Mouse (Mus musculus): ENCODE results near the gene Elane. TPM values are rescaled to one million over a fixed set of nuclear protein-coding genes. Genes with fewer than 3 reads are reported as not detected.

Elane gene
- 0.25 and 0.96 TPM in 2 replicates for polyA plus RNA-seq (2015; fragmentation: Nextera tagmentation; extraction: Ambion mirVana)

- no peak within 1 kb of the TSS for H3K27ac ChIP-seq (replicated peaks)
- H3K27me3 ChIP-seq (replicated peaks) = peaks cover 37% of the 10 kb centered on the region
- no peak within 1 kb of the TSS for H3K9ac ChIP-seq
- no peak within 1 kb of the TSS for H3K4me3 ChIP-seq
- no peak within 1 kb of the TSS for H3K4me2 ChIP-seq
- H3K4me1 ChIP-seq = peaks cover 23% of the 10 kb centered on the region
- no peak for ATAC-seq (ENCODE audit: extremely low read depth, insufficient number of reproducible peaks, low FRiP score, low TSS enrichment)
- H3K36me3 ChIP-seq = no peaks in the 10 kb centered on the region
- no peaks in the 10 kb centered on the region for H3K9me3 ChIP-seq
- WGBS = 75% methylated on average over 6 of the region's 6 CpGs
Observed at GRCm38 (mm10) chr10:79886054-79886453, at the start of gene Elane. Elane (plus strand) TSS chr10:79886247.

DNA sequence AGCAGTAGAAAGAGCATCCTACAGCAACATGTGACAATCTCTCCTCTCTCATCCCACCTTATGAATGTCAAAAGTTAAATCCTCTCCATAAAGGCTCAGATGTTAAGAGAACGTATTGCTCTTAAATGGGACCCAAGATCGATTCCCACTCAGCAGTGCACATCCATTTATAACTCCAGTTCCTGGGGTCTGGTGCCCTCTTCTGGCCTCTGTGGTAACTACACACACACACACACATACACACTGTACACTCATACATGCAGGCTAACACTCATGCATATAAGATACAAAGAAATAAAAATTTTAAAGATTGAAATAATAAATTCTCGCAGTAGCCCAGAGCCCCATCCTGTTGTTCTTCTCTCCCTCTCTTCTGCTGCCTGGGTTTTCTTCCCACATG is 49.1 kb upstream of the Elane start:
- ATAC-seq (ENCODE audit: extremely low read depth, insufficient number of reproducible peaks, low FRiP score, low TSS enrichment) = no peak
- Histone ChIP-seq H3K9ac (no peak overlapping the region), H3K27ac (replicated peaks) (no peak overlapping the region), H3K4me3 (no peak overlapping the region), H3K36me3 (no peaks in the 10 kb centered on the region), H3K4me1 (peaks cover 18% of the 10 kb centered on the region), H3K9me3 (0 out of 2 replicates have a peak, but pooled peaks cover 4% of the 10 kb centered on the region), H3K27me3 (replicated peaks) (no peaks in the 10 kb centered on the region), H3K4me2 (no peak overlapping the region)
- WGBS = 91% methylated on average over 3 of the region's 3 CpGs

DNA sequence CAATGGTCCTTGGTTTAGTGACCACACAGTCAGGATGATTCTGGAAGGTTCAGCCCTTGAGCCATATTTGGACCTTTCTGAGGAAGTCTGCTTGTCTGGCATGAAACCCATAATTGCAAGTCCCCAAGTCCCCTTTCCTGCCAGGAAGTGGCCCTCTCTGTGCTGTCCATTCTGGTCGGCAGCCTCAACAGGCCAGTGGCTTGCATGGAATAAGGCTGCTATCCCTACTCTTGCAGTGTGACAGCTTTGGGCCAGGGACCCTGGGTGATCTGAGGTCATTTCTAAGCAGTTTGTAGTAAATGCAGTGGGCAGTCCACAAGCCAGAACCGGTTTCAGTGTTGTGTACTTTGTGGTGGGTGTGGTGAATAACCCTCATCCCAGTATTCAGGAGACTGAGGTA is 47.9 kb upstream of the Elane start:
- Histone ChIP-seq H3K9me3 (0 out of 2 replicates have a peak, but pooled peaks cover 4% of the 10 kb centered on the region), H3K4me3 (no peak overlapping the region), H3K4me2 (no peak overlapping the region), H3K27me3 (replicated peaks) (no peaks in the 10 kb centered on the region), H3K9ac (no peak overlapping the region), H3K4me1 (peaks cover 30% of the 10 kb centered on the region), H3K36me3 (no peaks in the 10 kb centered on the region), H3K27ac (replicated peaks) (no peak overlapping the region)
- ATAC-seq (ENCODE audit: extremely low read depth, insufficient number of reproducible peaks, low FRiP score, low TSS enrichment) = no peak
- WGBS = 44% methylated on average over 2 of the region's 2 CpGs

GRCm38 (mm10) chr10:79840091-79840490 is 46.0 kb upstream of the Elane start:
- H3K4me2 ChIP-seq = peak overlapping the region; percentile 89
- WGBS = 79% methylated on average over 3 of the region's 3 CpGs
- no peak for ATAC-seq (ENCODE audit: extremely low read depth, insufficient number of reproducible peaks, low FRiP score, low TSS enrichment)

DNA sequence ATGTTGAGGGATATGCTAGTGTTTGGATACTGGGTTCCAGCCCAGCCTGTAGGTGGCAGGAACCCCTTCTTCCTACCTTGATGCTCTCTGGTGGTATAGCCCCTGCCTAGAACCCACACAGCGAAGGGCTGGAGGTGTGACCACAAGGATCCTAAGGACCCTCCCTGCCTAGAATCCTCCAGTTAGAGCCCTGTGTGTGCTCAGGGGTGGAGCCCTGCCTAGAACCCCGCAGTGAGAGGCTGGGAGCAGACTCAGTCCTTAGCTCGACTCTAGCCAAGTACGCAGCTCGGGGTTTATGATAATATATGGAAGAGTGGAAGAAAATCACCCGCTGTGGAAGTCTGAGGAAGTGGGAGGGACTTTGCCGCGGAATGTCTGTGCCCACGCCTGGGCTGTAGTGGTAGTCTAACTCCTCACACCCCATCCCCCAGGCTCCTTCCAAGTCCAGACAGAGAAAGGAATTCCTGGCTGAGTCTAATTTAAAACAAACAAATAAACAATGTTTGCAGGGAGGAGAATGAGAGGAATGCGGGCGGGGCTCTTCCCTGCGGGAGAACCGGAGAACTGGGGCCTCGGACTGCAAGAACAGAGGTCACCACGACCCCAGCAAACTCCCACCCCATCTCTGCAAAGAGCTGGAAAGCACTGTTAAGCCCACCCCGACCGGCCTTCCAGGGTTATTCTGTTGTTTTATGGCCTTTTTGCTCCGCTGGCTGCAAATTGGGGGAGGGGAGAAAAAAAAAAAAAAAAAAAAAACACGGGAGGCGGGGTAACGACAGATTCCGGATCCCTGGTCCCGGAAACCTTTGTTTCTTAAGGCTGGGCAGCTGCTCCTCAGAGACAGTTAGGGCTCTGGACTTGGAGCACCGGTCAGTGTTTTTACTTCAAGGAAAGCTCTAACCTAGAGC is 45.1 kb upstream of the Elane start:
- no peaks in the 10 kb centered on the region for H3K36me3 ChIP-seq
- H3K4me1 ChIP-seq = peaks cover 34% of the 10 kb centered on the region
- peak overlapping the region; percentile 56 for H3K4me3 ChIP-seq
- H3K9me3 ChIP-seq = 0 out of 2 replicates have a peak, but pooled peaks cover 4% of the 10 kb centered on the region
- peak overlapping the region; percentile 90 for H3K27ac ChIP-seq (replicated peaks)
- peak overlapping the region; percentile 86 for H3K9ac ChIP-seq
- no peaks in the 10 kb centered on the region for H3K27me3 ChIP-seq (replicated peaks)
- H3K4me2 ChIP-seq = peak overlapping the region; percentile 89
- 1% methylated on average over 24 of the region's 24 CpGs for WGBS
- ATAC-seq (ENCODE audit: extremely low read depth, insufficient number of reproducible peaks, low FRiP score, low TSS enrichment) = peak; percentile 73

More at GRCm38 (mm10) chr10:79840091-79840490, 46.0 kb upstream of the Elane start:
- Histone ChIP-seq H3K4me1 (peaks cover 35% of the 10 kb centered on the region), H3K4me3 (peak overlapping the region; percentile 56; the same call in 1 of the 2 replicates), H3K9ac (peak overlapping the region; percentile 86; the same call in 1 of the 2 replicates), H3K9me3 (0 out of 2 replicates have a peak, but pooled peaks cover 4% of the 10 kb centered on the region), H3K36me3 (no peaks in the 10 kb centered on the region), H3K27ac (replicated peaks) (peak overlapping the region; percentile 90), H3K27me3 (replicated peaks) (no peaks in the 10 kb centered on the region)

GRCm38 (mm10) chr10:79842322-79842721 is 43.7 kb upstream of the Elane start:
- no peak overlapping the region for H3K4me3 ChIP-seq
- H3K36me3 ChIP-seq = no peaks in the 10 kb centered on the region
- no peak overlapping the region for H3K4me2 ChIP-seq
- WGBS = 67% methylated on average over 3 of the region's 3 CpGs
- no peaks in the 10 kb centered on the region for H3K9me3 ChIP-seq
- no peaks in the 10 kb centered on the region for H3K27me3 ChIP-seq (replicated peaks)
- H3K9ac ChIP-seq = no peak overlapping the region
- no peak for ATAC-seq (ENCODE audit: extremely low read depth, insufficient number of reproducible peaks, low FRiP score, low TSS enrichment)
- 0 out of 2 replicates have a peak overlapping the region, but pooled peaks have one; percentile 48 for H3K27ac ChIP-seq (replicated peaks)
- peaks cover 38% of the 10 kb centered on the region for H3K4me1 ChIP-seq

GRCm38 (mm10) chr10:79843476-79843875 is 42.6 kb upstream of the Elane start:
- 61% methylated on average over 6 of the region's 6 CpGs for WGBS
- Histone ChIP-seq H3K4me2 (no peak overlapping the region), H3K9ac (no peak overlapping the region)

DNA sequence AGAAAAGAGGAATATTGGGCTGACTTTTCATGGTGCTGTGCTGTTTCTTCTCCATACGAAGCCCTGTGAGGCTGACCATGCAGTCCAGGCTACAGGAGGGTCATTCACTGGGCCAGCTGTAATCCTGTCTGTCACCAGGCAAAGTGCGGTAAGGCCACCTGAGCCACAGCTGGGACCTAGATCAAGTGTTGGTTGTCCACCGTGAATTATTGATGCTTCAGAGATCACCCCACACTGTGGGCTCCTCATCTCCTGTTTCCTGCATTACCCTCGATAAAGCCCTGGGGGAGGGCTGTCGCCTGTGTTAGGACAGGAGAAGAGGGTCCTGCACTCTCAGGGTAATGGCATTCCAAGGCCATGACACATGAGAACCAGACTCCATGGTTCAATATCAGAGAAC is 39.5 kb upstream of the Elane start:
- WGBS = 47% methylated on average over 5 of the region's 5 CpGs
- H3K4me3 ChIP-seq = no peak overlapping the region
- H3K4me1 ChIP-seq = peaks cover 42% of the 10 kb centered on the region
- no peak overlapping the region for H3K4me2 ChIP-seq
- no peak overlapping the region for H3K27ac ChIP-seq (replicated peaks)
- no peak overlapping the region for H3K9ac ChIP-seq
- no peaks in the 10 kb centered on the region for H3K27me3 ChIP-seq (replicated peaks)
- H3K36me3 ChIP-seq = no peaks in the 10 kb centered on the region
- no peaks in the 10 kb centered on the region for H3K9me3 ChIP-seq
- ATAC-seq (ENCODE audit: extremely low read depth, insufficient number of reproducible peaks, low FRiP score, low TSS enrichment) = no peak

More at GRCm38 (mm10) chr10:79843476-79843875, 42.6 kb upstream of the Elane start:
- no peaks in the 10 kb centered on the region for H3K36me3 ChIP-seq
- no peak for ATAC-seq (ENCODE audit: extremely low read depth, insufficient number of reproducible peaks, low FRiP score, low TSS enrichment)
- no peak overlapping the region for H3K4me3 ChIP-seq
- H3K4me1 ChIP-seq = peaks cover 38% of the 10 kb centered on the region
- no peaks in the 10 kb centered on the region for H3K9me3 ChIP-seq
- no peak overlapping the region for H3K27ac ChIP-seq (replicated peaks)
- H3K27me3 ChIP-seq (replicated peaks) = no peaks in the 10 kb centered on the region

DNA sequence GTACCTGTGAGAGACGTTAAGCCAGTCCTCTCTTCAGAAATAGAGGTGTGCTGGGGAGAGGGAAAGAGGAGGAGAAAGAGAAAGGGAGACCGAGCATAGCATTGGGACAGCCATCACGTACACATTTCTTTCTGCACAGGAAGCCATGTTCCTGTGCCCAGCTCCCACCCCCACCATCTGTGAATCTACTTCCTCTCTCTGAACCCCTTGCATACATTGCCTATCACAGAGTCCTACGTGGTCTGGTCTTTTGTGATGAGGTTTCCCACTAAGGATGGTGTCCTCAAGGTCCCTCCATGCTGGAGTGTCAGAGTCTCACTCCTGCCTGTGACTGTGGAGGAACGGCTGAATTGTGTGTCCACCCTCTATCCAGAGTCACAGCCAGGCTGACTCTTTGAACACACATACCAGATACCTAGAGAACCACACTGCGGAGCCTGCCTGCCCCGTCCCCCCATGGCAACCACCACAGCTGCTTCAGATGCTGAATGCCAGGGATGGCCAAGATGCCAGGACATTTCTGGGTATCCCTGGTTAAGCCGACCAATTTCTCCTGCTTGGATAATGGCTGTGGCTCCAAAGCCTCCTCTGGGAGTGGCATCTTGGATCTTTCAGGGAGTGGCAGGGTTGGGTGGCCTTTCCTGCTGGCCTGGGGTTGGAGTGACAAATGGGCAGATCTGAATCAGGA is 36.0 kb upstream of the Elane start:
- Histone ChIP-seq H3K4me1 (peaks cover 38% of the 10 kb centered on the region), H3K27me3 (replicated peaks) (no peaks in the 10 kb centered on the region), H3K4me2 (no peak overlapping the region), H3K27ac (replicated peaks) (0 out of 2 replicates have a peak overlapping the region, but pooled peaks have one; percentile 20), H3K9me3 (no peaks in the 10 kb centered on the region), H3K4me3 (no peak overlapping the region), H3K9ac (no peak overlapping the region; the same call in 1 of the 2 replicates), H3K36me3 (no peaks in the 10 kb centered on the region)
- 77% methylated on average over 8 of the region's 8 CpGs for WGBS
- ATAC-seq (ENCODE audit: extremely low read depth, insufficient number of reproducible peaks, low FRiP score, low TSS enrichment) = no peak

GRCm38 (mm10) chr10:79851653-79852052 is 34.4 kb upstream of the Elane start:
- Histone ChIP-seq H3K4me3 (no peak overlapping the region), H3K27ac (replicated peaks) (peak overlapping the region; percentile 100), H3K36me3 (peaks cover 5% of the 10 kb centered on the region), H3K9ac (peak overlapping the region; percentile 91), H3K27me3 (replicated peaks) (no peaks in the 10 kb centered on the region), H3K9me3 (no peaks in the 10 kb centered on the region), H3K4me2 (peak overlapping the region; percentile 93), H3K4me1 (peaks cover 45% of the 10 kb centered on the region)
- no peak for ATAC-seq (ENCODE audit: extremely low read depth, insufficient number of reproducible peaks, low FRiP score, low TSS enrichment)
- 77% methylated on average over 3 of the region's 3 CpGs for WGBS

- peak overlapping the region; percentile 100 for H3K27ac ChIP-seq (replicated peaks)
- peak overlapping the region; percentile 91 for H3K9ac ChIP-seq
- no peaks in the 10 kb centered on the region for H3K9me3 ChIP-seq
- H3K4me2 ChIP-seq = peak overlapping the region; percentile 93
- H3K4me3 ChIP-seq = peak overlapping the region; percentile 83
- no peak for ATAC-seq (ENCODE audit: extremely low read depth, insufficient number of reproducible peaks, low FRiP score, low TSS enrichment)
- H3K36me3 ChIP-seq = peaks cover 11% of the 10 kb centered on the region
- 44% methylated on average over 9 of the region's 9 CpGs for WGBS
- H3K27me3 ChIP-seq (replicated peaks) = no peaks in the 10 kb centered on the region
- H3K4me1 ChIP-seq = peaks cover 49% of the 10 kb centered on the region
Observed at GRCm38 (mm10) chr10:79852107-79852789, 33.8 kb upstream of the Elane start.
